Mouse (Mus musculus) testis, adult 2 months (tissue): Measurements from ENCODE around the gene Pard3.

Source experiments
- CTCF ChIP-seq: fragments of 200-500 bp; IDR thresholded peaks from 2 replicates; pipeline ENCODE4 v1.5.1; 2012; ENCODE audit warnings: low read depth, mild to moderate bottlenecking, inconsistent platforms, low read length, moderate library complexity; ENCODE audit not compliant: control insufficient read depth, insufficient read depth, insufficient replicate concordance
- POLR2A ChIP-seq: fragments of 200-500 bp; IDR thresholded peaks from 2 replicates; pipeline ENCODE4 v1.6.1; 2012; ENCODE audit warnings: low read depth, mild to moderate bottlenecking, inconsistent platforms, low read length, moderate library complexity; ENCODE audit not compliant: control insufficient read depth

GRCm38 (mm10) chr8:127614206-127614605, 550.5 kb downstream of the Pard3 start:
- TF ChIP-seq POLR2A (no peak), CTCF (no peak)
